Mouse (Mus musculus): ENCODE data around the gene Nln.

Nln gene

GRCm38 (mm10) chr13:104109288-104109815 is at the start of gene Nln, which contains the start of gene Sgtb:
Gene Nln, minus strand, starts transcription at chr13:104109614.
Gene Sgtb, plus strand, starts transcription at chr13:104109741.
- peak; percentile 83 to 86 for DNase-seq (ENCODE audit: low spot score in 2 of 2)

- no peak for DNase-seq (ENCODE audit: low spot score in 2 of 2)
Observed at GRCm38 (mm10) chr13:104155686-104156085, 46.3 kb upstream of the Nln start.

GRCm38 (mm10) chr13:104155106-104155505 is 45.7 kb upstream of the Nln start:
- DNase-seq (ENCODE audit: low spot score in 2 of 2) = no peak

GRCm38 (mm10) chr13:104154180-104154579 is 44.8 kb upstream of the Nln start:
- no peak for DNase-seq (ENCODE audit: low spot score in 2 of 2)

- DNase-seq (ENCODE audit: low spot score in 2 of 2) = no peak
Observed at GRCm38 (mm10) chr13:104145646-104146045, 36.2 kb upstream of the Nln start.

- no peak for DNase-seq (ENCODE audit: low spot score in 2 of 2)
Observed at GRCm38 (mm10) chr13:104144871-104145270, 35.5 kb upstream of the Nln start.

- peak; percentile 40 to 72 for DNase-seq (ENCODE audit: low spot score in 2 of 2)
Observed at GRCm38 (mm10) chr13:104139369-104140209, 30.2 kb upstream of the Nln start.

- DNase-seq (ENCODE audit: low spot score in 2 of 2) = no peak
Observed at GRCm38 (mm10) chr13:104134510-104135085, 25.2 kb upstream of the Nln start.

- DNase-seq (ENCODE audit: low spot score in 2 of 2) = no peak
Observed at GRCm38 (mm10) chr13:104132561-104132960, 23.1 kb upstream of the Nln start.

- no peak for DNase-seq (ENCODE audit: low spot score in 2 of 2)
Observed at GRCm38 (mm10) chr13:104123662-104124381, 14.4 kb upstream of the Nln start.

- no peak for DNase-seq (ENCODE audit: low spot score in 2 of 2)
Observed at GRCm38 (mm10) chr13:104122078-104122840, 12.8 kb upstream of the Nln start.

- DNase-seq (ENCODE audit: low spot score in 2 of 2) = no peak
Observed at GRCm38 (mm10) chr13:104114827-104115226, 5.4 kb upstream of the Nln start.

- no peak for DNase-seq (ENCODE audit: low spot score in 2 of 2)
Observed at GRCm38 (mm10) chr13:104113782-104114181, 4.4 kb upstream of the Nln start.

- DNase-seq (ENCODE audit: low spot score in 2 of 2) = no peak
Observed at GRCm38 (mm10) chr13:104112266-104112900, 3.0 kb upstream of the Nln start.

- no peak for DNase-seq (ENCODE audit: low spot score in 2 of 2)
Observed at GRCm38 (mm10) chr13:104110526-104110925, 1.1 kb upstream of the Nln start.

GRCm38 (mm10) chr13:104109816-104110521 is 555 bp upstream of the Nln start:
- DNase-seq (ENCODE audit: low spot score in 2 of 2) = peak in 1 of 2 experiments; percentile 38

GRCm38 (mm10) chr13:104108651-104109287 is 645 bp downstream of the Nln start:
- no peak for DNase-seq (ENCODE audit: low spot score in 2 of 2)

GRCm38 (mm10) chr13:104101606-104102235 is 7.7 kb downstream of the Nln start:
- no peak for DNase-seq (ENCODE audit: low spot score in 2 of 2)

GRCm38 (mm10) chr13:104100416-104100815 is 9.0 kb downstream of the Nln start:
- no peak for DNase-seq (ENCODE audit: low spot score in 2 of 2)

All from heart, adult 9 months (tissue).